Mouse (Mus musculus) hindbrain, embryonic 14.5 days (tissue): Measurements from ENCODE around the gene Ugt1a6b. TPM values are rescaled to one million over a fixed set of nuclear protein-coding genes. Genes with fewer than 3 reads are reported as not detected.
"Not testable (repeated sequence)": the region's sequence is repeated elsewhere in the genome, so short reads cannot be mapped to it uniquely, and the experiment has no call there.

Source experiments
- ATAC-seq: fragments of 200-750 bp; cut with Nextera tagmentation; 2 replicates; pipeline ENCODE4 v1.8.0; 2017; ENCODE audit warnings: moderate number of reproducible peaks, mild to moderate bottlenecking, moderate TSS enrichment, moderate library complexity; ENCODE audit not compliant: low FRiP score
- DNase-seq: peaks from one replicate; pipeline ENCODE4 v3.0.0-alpha.2; 2015; ENCODE audit warnings: low spot score
- H3K27ac ChIP-seq: fragments of 300-500 bp; sonication (generic); 2 replicates; pipeline ENCODE4 v1.5.1; 2014; ENCODE audit warnings: mild to moderate bottlenecking, moderate library complexity
- H3K27me3 ChIP-seq: fragments of 300-500 bp; sonication (generic); 2 replicates; pipeline ENCODE4 v1.6.1; 2014; ENCODE audit warnings: mild to moderate bottlenecking, low read length, mixed read lengths; ENCODE audit not compliant: control insufficient read depth, insufficient read depth
- H3K36me3 ChIP-seq: fragments of 300-500 bp; sonication (generic); replicated peaks from 2 replicates; pipeline ENCODE4 v1.6.1; 2014; ENCODE audit not compliant: control insufficient read depth, insufficient read depth
- H3K4me1 ChIP-seq: fragments of 300-500 bp; sonication (generic); replicated peaks from 2 replicates; pipeline ENCODE4 v1.6.1; 2014; ENCODE audit warnings: antibody characterized with exemption, low read length, mixed read lengths; ENCODE audit not compliant: control insufficient read depth, insufficient read depth
- H3K4me2 ChIP-seq: fragments of 300-500 bp; sonication (generic); replicated peaks from 2 replicates; pipeline ENCODE4 v1.6.1; 2014; ENCODE audit warnings: mild to moderate bottlenecking, moderate library complexity
- H3K4me3 ChIP-seq: fragments of 300-500 bp; sonication (generic); replicated peaks from 2 replicates; pipeline ENCODE4 v1.5.1; 2014; ENCODE audit warnings: mild to moderate bottlenecking, low read length
- H3K9ac ChIP-seq: fragments of 300-500 bp; sonication (generic); 2 replicates; pipeline ENCODE4 v1.6.1; 2014
- H3K9me3 ChIP-seq: fragments of 300-500 bp; sonication (generic); 2 replicates; pipeline ENCODE4 v1.6.1; 2016; ENCODE audit warnings: low read length; ENCODE audit not compliant: control insufficient read depth
- WGBS: fragments of 180-500 bp; shearing (Covaris S2); extraction: QIAGEN DNeasy Blood & Tissue Kit; methylation state at CpG from one replicate; pipeline ENCODE4 v1.1.7; 2014; 5-methylcytosine and 5-hydroxymethylcytosine counted together
- polyA plus RNA-seq: library from polyadenylated mRNA; unstranded; fragments of >200 nt; fragmentation: Nextera tagmentation; extraction: Ambion mirVana; gene quantifications from 2 replicates; pipeline ENCODE4 v1.2.1, GENCODE M21; 2014

Ugt1a6b gene
- polyA plus RNA-seq, 1 experiment from 2014 or later = 3.8 TPM

DNA sequence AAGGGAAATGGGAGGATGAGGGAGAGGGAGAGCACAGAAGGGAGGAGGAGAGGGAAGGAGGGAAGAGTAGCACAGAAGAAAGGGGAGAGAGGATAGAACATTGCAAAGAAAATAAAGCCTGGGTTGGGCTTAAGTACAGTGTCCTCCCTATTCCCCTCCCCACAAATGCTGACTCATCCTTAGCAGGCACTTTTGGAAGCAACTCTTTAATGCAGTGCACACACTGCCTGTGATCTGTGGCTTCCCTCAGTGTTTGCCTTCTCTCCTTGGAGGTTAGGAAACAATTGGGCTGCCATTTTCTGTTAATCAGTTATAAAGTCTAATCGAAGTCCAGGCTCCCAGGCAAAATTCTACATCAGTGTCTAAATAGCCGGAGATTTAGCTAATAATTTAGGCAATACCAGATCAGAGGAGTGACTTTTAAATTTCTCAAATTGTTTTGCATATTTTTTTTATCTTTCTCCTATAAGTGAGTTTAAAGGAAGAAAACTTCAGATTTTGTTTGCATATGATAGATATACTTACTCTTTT lies 6.0 kb downstream of the Ugt1a6b start:
- not testable (repeated sequence) for H3K27ac ChIP-seq, H3K27me3 ChIP-seq, H3K36me3 ChIP-seq, ATAC-seq, H3K9ac ChIP-seq, H3K9me3 ChIP-seq, H3K4me2 ChIP-seq, DNase-seq, H3K4me1 ChIP-seq, H3K4me3 ChIP-seq
- 75% methylated on average over 2 of the region's 2 CpGs for WGBS

- H3K4me1 ChIP-seq, H3K36me3 ChIP-seq, H3K4me3 ChIP-seq, H3K4me2 ChIP-seq, H3K27me3 ChIP-seq, H3K9ac ChIP-seq, DNase-seq, H3K9me3 ChIP-seq, ATAC-seq, H3K27ac ChIP-seq: not testable (repeated sequence)
- 82% methylated on average over 2 of the region's 2 CpGs for WGBS
Measured at GRCm38 (mm10) chr1:88109604-88110003, 6.6 kb downstream of the Ugt1a6b start.

- 97% methylated on average over 6 of the region's 6 CpGs for WGBS
- H3K4me3 ChIP-seq, H3K4me1 ChIP-seq, H3K36me3 ChIP-seq, H3K4me2 ChIP-seq, H3K27ac ChIP-seq, H3K9ac ChIP-seq, H3K27me3 ChIP-seq, ATAC-seq, H3K9me3 ChIP-seq, DNase-seq: not testable (repeated sequence)
Measured at GRCm38 (mm10) chr1:88112769-88113168, 9.7 kb downstream of the Ugt1a6b start.

GRCm38 (mm10) chr1:88120550-88120949 lies 17.5 kb downstream of the Ugt1a6b start:
- H3K27me3 ChIP-seq, ATAC-seq, H3K27ac ChIP-seq, H3K9me3 ChIP-seq, H3K4me1 ChIP-seq, H3K9ac ChIP-seq, H3K4me3 ChIP-seq, H3K36me3 ChIP-seq, H3K4me2 ChIP-seq, DNase-seq: not testable (repeated sequence)
- WGBS = 12% methylated on average over 4 of the region's 4 CpGs

DNA sequence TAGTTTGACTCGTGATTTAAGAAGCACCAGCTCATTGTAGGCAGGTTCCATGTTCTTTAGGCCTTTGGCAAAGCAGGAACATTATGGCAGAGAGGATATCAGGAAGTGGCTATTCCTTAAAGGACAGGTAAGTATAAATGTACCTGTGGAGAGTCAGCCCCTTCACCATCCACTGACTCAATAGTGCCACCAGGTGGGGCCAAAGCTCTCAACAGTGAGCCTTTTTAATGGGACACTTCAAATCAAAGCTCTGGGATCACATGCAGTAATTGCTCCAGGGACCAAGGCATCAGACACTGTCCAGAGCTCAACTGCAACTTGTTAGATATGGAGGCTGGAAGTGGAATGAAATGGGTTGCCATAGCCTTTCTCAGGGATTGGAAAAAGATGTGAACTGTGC lies 18.5 kb downstream of the Ugt1a6b start:
- H3K36me3 ChIP-seq, ATAC-seq, H3K9me3 ChIP-seq, H3K9ac ChIP-seq, DNase-seq, H3K4me2 ChIP-seq, H3K4me1 ChIP-seq, H3K27ac ChIP-seq, H3K4me3 ChIP-seq, H3K27me3 ChIP-seq: not testable (repeated sequence)
- WGBS = no CpG with 5 or more reads among the region's 1 CpGs

- not testable (repeated sequence) for DNase-seq, H3K27me3 ChIP-seq, H3K27ac ChIP-seq, H3K4me1 ChIP-seq, ATAC-seq, H3K36me3 ChIP-seq, H3K4me3 ChIP-seq, H3K4me2 ChIP-seq, H3K9ac ChIP-seq, H3K9me3 ChIP-seq
- 84% methylated on average over 3 of the region's 4 CpGs for WGBS
Measured at GRCm38 (mm10) chr1:88125827-88126360, 22.8 kb downstream of the Ugt1a6b start.

GRCm38 (mm10) chr1:88129091-88129490 lies 26.0 kb downstream of the Ugt1a6b start:
- not testable (repeated sequence) for H3K27ac ChIP-seq, H3K4me2 ChIP-seq, H3K27me3 ChIP-seq, H3K36me3 ChIP-seq, H3K4me1 ChIP-seq, H3K9ac ChIP-seq, H3K9me3 ChIP-seq, DNase-seq, ATAC-seq, H3K4me3 ChIP-seq
- 94% methylated on average over 2 of the region's 2 CpGs for WGBS

GRCm38 (mm10) chr1:88130223-88130622 lies 27.2 kb downstream of the Ugt1a6b start:
- WGBS = 90% methylated on average over 1 of the region's 1 CpGs

DNA sequence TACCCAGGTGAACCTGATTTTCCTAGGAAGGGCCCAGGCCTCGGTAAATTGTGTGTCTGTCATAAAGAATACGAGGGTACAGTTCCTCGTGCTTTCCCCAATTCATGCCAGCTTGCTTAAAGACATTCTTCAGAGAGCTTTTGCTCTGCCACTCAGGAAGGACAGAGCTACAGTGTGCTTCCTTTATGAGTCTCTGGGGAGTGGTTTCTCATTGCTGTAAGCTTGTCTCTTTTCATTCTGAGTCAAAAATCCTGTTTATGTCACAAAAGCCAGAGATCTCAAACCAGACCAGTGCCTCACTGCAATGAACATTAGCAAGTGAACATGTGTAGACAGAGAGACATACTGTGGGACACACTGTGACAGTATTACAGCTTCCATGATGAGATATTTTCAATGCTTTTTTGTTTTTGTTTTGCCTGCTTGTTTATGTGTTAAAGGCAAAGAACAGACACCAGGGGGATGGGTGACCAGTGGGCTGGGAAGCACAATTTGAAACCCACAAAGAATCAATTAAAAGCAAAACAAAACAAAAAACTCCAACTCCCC lies 30.9 kb downstream of the Ugt1a6b start:
- H3K27me3 ChIP-seq = no peaks in the 10 kb centered on the region
- ATAC-seq = peak; percentile 17; the same call in 1 of the 2 replicates
- no peak overlapping the region for H3K9ac ChIP-seq
- 60% methylated on average over 3 of the region's 3 CpGs for WGBS
- H3K36me3 ChIP-seq = no peaks in the 10 kb centered on the region
- H3K4me2 ChIP-seq = no peak overlapping the region
- no peak overlapping the region for H3K4me3 ChIP-seq
- H3K27ac ChIP-seq = peak overlapping the region; percentile 71
- H3K4me1 ChIP-seq = no peaks in the 10 kb centered on the region; the same call in 1 of the 2 replicates
- no peak for DNase-seq
- H3K9me3 ChIP-seq = no peaks in the 10 kb centered on the region

More at GRCm38 (mm10) chr1:88130223-88130622, 27.2 kb downstream of the Ugt1a6b start:
- not testable (repeated sequence) for H3K4me1 ChIP-seq, H3K9ac ChIP-seq, H3K4me3 ChIP-seq, H3K27me3 ChIP-seq, H3K27ac ChIP-seq, H3K4me2 ChIP-seq, H3K9me3 ChIP-seq, ATAC-seq, DNase-seq, H3K36me3 ChIP-seq
